24 mouse cellular contexts compared by ENCODE assay signal in the genomic region with DNA sequence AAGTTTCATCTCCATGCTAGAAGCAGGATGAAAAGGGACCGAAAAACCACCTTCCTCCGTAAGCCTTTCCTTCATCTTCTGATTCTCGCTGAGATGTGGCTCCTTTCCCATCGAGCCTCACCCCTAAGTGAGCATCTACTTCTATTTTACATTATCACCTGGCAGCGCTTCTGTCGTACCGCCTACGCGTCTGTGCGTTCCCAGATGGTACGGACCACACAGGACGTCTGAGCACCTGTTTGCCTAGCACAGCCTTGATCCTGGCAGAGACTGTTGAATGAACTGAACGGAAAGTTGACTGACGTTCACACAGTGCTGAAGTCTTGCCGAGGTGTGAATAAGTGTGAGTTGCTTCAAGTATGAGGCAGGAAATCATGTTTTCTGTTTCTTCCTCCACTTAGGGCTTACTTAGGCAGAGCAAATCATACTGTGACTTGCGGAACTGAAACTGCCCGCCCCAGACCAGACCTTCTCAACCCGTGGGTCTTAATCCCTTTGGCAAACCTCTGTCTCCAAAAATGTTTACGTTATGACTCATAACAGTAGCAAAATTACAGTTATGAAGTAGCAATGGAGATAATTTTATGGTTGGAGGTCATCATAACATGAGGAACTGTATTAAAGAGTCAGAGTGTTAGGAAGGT. TPM values are rescaled to one million over a fixed set of nuclear protein-coding genes. Genes with fewer than 3 reads are reported as not detected.
DNase-seq lines count a peak whose midpoint lies in the region; ATAC-seq and TF ChIP-seq lines count a peak whose summit lies in the region.
"Had no signal": no experiment of that assay in that cellular context is flagged by ENCODE, and none has a peak within 500 bp of the region (broad histone marks: within the 10 kb centered on the region; RNA-seq: fewer than 3 reads in every experiment).

No protein-coding gene starts in this region.

- TF ChIP-seq POLR2A in brain, embryonic 14.5 days (IDR thresholded peaks at IDR 0.05; ENCODE audit: borderline replicate concordance, extremely low read depth, insufficient read depth, insufficient read length, poor library complexity, severe bottlenecking): no peak

- H3K36me3 ChIP-seq in kidney, embryonic 16.5 days (ENCODE audit: insufficient read depth, low read length): no peaks in the 10 kb centered on the region
- H3K36me3 ChIP-seq: embryonic facial prominence, embryonic 13.5 days; heart, embryonic 15.5 days; liver, embryonic 12.5 days; lung, embryonic 15.5 days had no signal

- H3K4me2 ChIP-seq in kidney, embryonic 16.5 days (replicated peaks; ENCODE audit: low read depth, low read length): no peak overlapping the region
- H3K4me2 ChIP-seq: embryonic facial prominence, embryonic 13.5 days; heart, embryonic 15.5 days; liver, embryonic 12.5 days; lung, embryonic 15.5 days had no signal

- intact Hi-C loops in left cerebral cortex, postnatal 25 days (cut with DNase I): no loop called here
- intact Hi-C loops in left cerebral cortex, postnatal 4 days (cut with DNase I): no loop called here

- H3K4me3 ChIP-seq in kidney, embryonic 16.5 days (ENCODE audit: low read length): no peak overlapping the region
- H3K4me3 ChIP-seq: embryonic facial prominence, embryonic 13.5 days; heart, embryonic 15.5 days; liver, embryonic 12.5 days; lung, embryonic 15.5 days had no signal

- no peak overlapping the region for H3K27ac ChIP-seq in kidney, embryonic 16.5 days (ENCODE audit: low read length)
- H3K27ac ChIP-seq: embryonic facial prominence, embryonic 13.5 days; heart, embryonic 15.5 days; hindbrain, postnatal 0 days; liver, embryonic 12.5 days; lung, embryonic 15.5 days; macrophage had no signal

- 91% methylated on average over 19 of the region's 19 CpGs for WGBS in kidney, embryonic 16.5 days

- no peaks in the 10 kb centered on the region for H3K9me3 ChIP-seq in kidney, embryonic 16.5 days (ENCODE audit: low read length)
- H3K9me3 ChIP-seq: embryonic facial prominence, embryonic 13.5 days; heart, embryonic 15.5 days; liver, embryonic 12.5 days; lung, embryonic 15.5 days had no signal

- H3K9ac ChIP-seq in kidney, embryonic 16.5 days (replicated peaks; ENCODE audit: low read length): no peak overlapping the region
- H3K9ac ChIP-seq: embryonic facial prominence, embryonic 13.5 days; forebrain, postnatal 0 days; heart, embryonic 15.5 days; liver, embryonic 12.5 days; lung, embryonic 15.5 days had no signal

- no peak for ATAC-seq in kidney, embryonic 16.5 days (ENCODE audit: low FRiP score, low TSS enrichment)
- ATAC-seq: CD4-positive, CD25-positive, alpha-beta regulatory T cell, adult 4 months; forebrain, postnatal 0 days; hindbrain, postnatal 0 days; liver, embryonic 12.5 days; midbrain, embryonic 16.5 days had no signal

- H3K4me1 ChIP-seq in kidney, embryonic 16.5 days (ENCODE audit: insufficient read depth, low read length): no peaks in the 10 kb centered on the region
- H3K4me1 ChIP-seq: embryonic facial prominence, embryonic 13.5 days; heart, embryonic 15.5 days; liver, embryonic 12.5 days; lung, embryonic 15.5 days had no signal

- peak; percentile 13 to 33 for DNase-seq in left cerebral cortex, postnatal 25 days (ENCODE audit: low spot score in 2 of 2)
- DNase-seq in left cerebral cortex, postnatal 4 days: no peak
- peak; percentile 40 for DNase-seq in R1 (ENCODE audit: low read depth, low spot score)
- DNase-seq in brain, embryonic 14.5 days (ENCODE audit: low read depth): peak; percentile 26
- DNase-seq in right cerebral cortex, postnatal 14 days: peak; percentile 16
- no peak for DNase-seq in urinary bladder, adult 2 months (ENCODE audit: low spot score)
- no peak for DNase-seq in adrenal gland, adult (ENCODE audit: inconsistent age in 2 of 2, low spot score in 1 of 2)
- DNase-seq: adrenal gland, postnatal 10 days; cerebellum, adult 8-10 months; forebrain, postnatal 0 days; heart, adult 18-20 months; kidney, adult 18-20 months; kidney, postnatal 25 days had no signal

- no peak for TF ChIP-seq CTCF in brain, embryonic 14.5 days (IDR thresholded peaks at IDR 0.05; ENCODE audit: borderline replicate concordance, extremely low read depth, insufficient read depth, insufficient read length)

- no peaks in the 10 kb centered on the region for H3K27me3 ChIP-seq in kidney, embryonic 16.5 days (ENCODE audit: insufficient read depth, low read length)
- H3K27me3 ChIP-seq: embryonic facial prominence, embryonic 13.5 days; heart, embryonic 15.5 days; liver, embryonic 12.5 days; lung, embryonic 15.5 days had no signal

RNA-seq across cellular contexts. Expression of gene Kirrel, which starts 39.8 kb away (rescaled TPM):
- total RNA-seq in left cerebral cortex, postnatal 25 days (2021): 1 to 10 TPM; 3.8 to 4.3 TPM
- total RNA-seq in left cerebral cortex, postnatal 4 days (2021): 1 to 10 TPM; 9.1 to 9.5 TPM
- polyA plus RNA-seq in brain, embryonic 14.5 days (2012; rRNA removed): 19.3 and 22.9 TPM in 2 replicates
- 23.5 and 23.6 TPM in 2 replicates for polyA plus RNA-seq in urinary bladder, adult 2 months (2012; rRNA removed)
- 16.4 and 18.6 TPM in 2 replicates for polyA plus RNA-seq in kidney, embryonic 16.5 days (2015; fragmentation: Nextera tagmentation; extraction: Ambion mirVana)
- total RNA-seq: MEL had no signal
- polyA plus RNA-seq: CD4-positive, CD25-positive, alpha-beta regulatory T cell, adult 4 months; macrophage had no signal

RNA-seq across cellular contexts. Expression of gene Fcrls, which starts 49.2 kb away (rescaled TPM):
- total RNA-seq in left cerebral cortex, postnatal 25 days (2021): 10 to 100 TPM; 37.2 to 37.3 TPM
- 10 to 100 TPM; 13.7 to 14.4 TPM for total RNA-seq in left cerebral cortex, postnatal 4 days (2021)
- 5.9 and 8.9 TPM in 2 replicates for polyA plus RNA-seq in brain, embryonic 14.5 days (2012; rRNA removed)
- 12.2 TPM in 2 replicates for polyA plus RNA-seq in urinary bladder, adult 2 months (2012; rRNA removed)
- 5.4 and 5.6 TPM in 2 replicates for polyA plus RNA-seq in kidney, embryonic 16.5 days (2015; fragmentation: Nextera tagmentation; extraction: Ambion mirVana)
- total RNA-seq: hematopoietic stem cell, adult 5-6 weeks; MEL had no signal

Comparison
In these comparisons a context has a peak if more than half of its experiments do, and no peak if none do; other contexts are left out.
1. DNase-seq: peak in left cerebral cortex, postnatal 25 days (2 of 2), R1 (single experiment), brain, embryonic 14.5 days (single experiment) and right cerebral cortex, postnatal 14 days (single experiment); none in left cerebral cortex, postnatal 4 days (single experiment), urinary bladder, adult 2 months (single experiment) and adrenal gland, adult (0 of 2).